Mouse (Mus musculus): ENCODE results near the gene Chst11. TPM values are rescaled to one million over a fixed set of nuclear protein-coding genes. Genes with fewer than 3 reads are reported as not detected.
A peak's percentile ranks its signal among the peaks of the same experiment; 100 is the strongest.

The Chst11 gene
- polyA plus RNA-seq, 1 experiment from 2014 or later: 0.98 TPM

GRCm38 (mm10) chr10:83152723-83153122 lies 167.4 kb downstream of the Chst11 start:
- H3K36me3 ChIP-seq (ENCODE audit: insufficient read depth, low read length): no peaks in the 10 kb centered on the region
- 74% methylated on average over 1 of the region's 1 CpGs for WGBS
- H3K4me2 ChIP-seq (replicated peaks; ENCODE audit: low read depth, low read length): no peak overlapping the region
- H3K4me3 ChIP-seq (ENCODE audit: low read depth, low read length): no peak overlapping the region
- no peak for TF ChIP-seq EP300 (IDR thresholded peaks at IDR 0.05)
- no peak for TF ChIP-seq CTCF (IDR thresholded peaks at IDR 0.05)
- H3K27me3 ChIP-seq (replicated peaks; ENCODE audit: insufficient read depth, low read length): no peaks in the 10 kb centered on the region
- no peak overlapping the region for H3K9ac ChIP-seq (replicated peaks; ENCODE audit: low read depth)
- H3K9me3 ChIP-seq (ENCODE audit: low read length): no peaks in the 10 kb centered on the region
- no peaks in the 10 kb centered on the region for H3K4me1 ChIP-seq (ENCODE audit: insufficient read depth, low read depth, low read length)
- ATAC-seq: no peak
- H3K27ac ChIP-seq (ENCODE audit: low read length): no peak overlapping the region
- no peak for DNase-seq (ENCODE audit: low spot score)

GRCm38 (mm10) chr10:83153374-83153773 lies 168.1 kb downstream of the Chst11 start:
- DNase-seq (ENCODE audit: low spot score) (no peak), ATAC-seq (no peak)
- TF ChIP-seq EP300 (IDR thresholded peaks at IDR 0.05) (no peak), CTCF (IDR thresholded peaks at IDR 0.05) (no peak)
- Histone ChIP-seq H3K4me2 (replicated peaks; ENCODE audit: low read depth, low read length) (no peak overlapping the region), H3K4me1 (ENCODE audit: insufficient read depth, low read depth, low read length) (no peaks in the 10 kb centered on the region), H3K4me3 (ENCODE audit: low read depth, low read length) (no peak overlapping the region), H3K27ac (ENCODE audit: low read length) (no peak overlapping the region), H3K36me3 (ENCODE audit: insufficient read depth, low read length) (no peaks in the 10 kb centered on the region), H3K9ac (replicated peaks; ENCODE audit: low read depth) (no peak overlapping the region), H3K27me3 (replicated peaks; ENCODE audit: insufficient read depth, low read length) (no peaks in the 10 kb centered on the region), H3K9me3 (ENCODE audit: low read length) (no peaks in the 10 kb centered on the region)
- WGBS: 83% methylated on average over 5 of the region's 5 CpGs

- Histone ChIP-seq H3K27ac (ENCODE audit: low read length) (no peak overlapping the region), H3K9me3 (ENCODE audit: low read length) (no peaks in the 10 kb centered on the region), H3K36me3 (ENCODE audit: insufficient read depth, low read length) (no peaks in the 10 kb centered on the region), H3K4me1 (ENCODE audit: insufficient read depth, low read depth, low read length) (no peaks in the 10 kb centered on the region), H3K9ac (replicated peaks; ENCODE audit: low read depth) (no peak overlapping the region), H3K4me3 (ENCODE audit: low read depth, low read length) (no peak overlapping the region), H3K4me2 (replicated peaks; ENCODE audit: low read depth, low read length) (no peak overlapping the region), H3K27me3 (replicated peaks; ENCODE audit: insufficient read depth, low read length) (no peaks in the 10 kb centered on the region)
- TF ChIP-seq EP300 (IDR thresholded peaks at IDR 0.05): no peak
- no peak for TF ChIP-seq CTCF (IDR thresholded peaks at IDR 0.05)
- DNase-seq (ENCODE audit: low spot score) (peak; percentile 54), ATAC-seq (peak; percentile 25; the same call in 1 of the 2 replicates)
- 43% methylated on average over 9 of the region's 9 CpGs for WGBS
These were observed 168.6 kb downstream of the Chst11 start for GRCm38 (mm10) chr10:83153887-83154286.

GRCm38 (mm10) chr10:83157289-83157688 lies 172.0 kb downstream of the Chst11 start:
- ATAC-seq: no peak
- Histone ChIP-seq H3K4me3 (ENCODE audit: low read depth, low read length) (no peak overlapping the region), H3K27ac (ENCODE audit: low read length) (no peak overlapping the region), H3K27me3 (replicated peaks; ENCODE audit: insufficient read depth, low read length) (no peaks in the 10 kb centered on the region), H3K9ac (replicated peaks; ENCODE audit: low read depth) (no peak overlapping the region), H3K36me3 (ENCODE audit: insufficient read depth, low read length) (no peaks in the 10 kb centered on the region), H3K4me1 (ENCODE audit: insufficient read depth, low read depth, low read length) (no peaks in the 10 kb centered on the region), H3K4me2 (replicated peaks; ENCODE audit: low read depth, low read length) (no peak overlapping the region), H3K9me3 (ENCODE audit: low read length) (no peaks in the 10 kb centered on the region)
- no peak for DNase-seq (ENCODE audit: low spot score)
- 55% methylated on average over 5 of the region's 5 CpGs for WGBS
- TF ChIP-seq EP300 (IDR thresholded peaks at IDR 0.05) (no peak), CTCF (IDR thresholded peaks at IDR 0.05) (no peak)

- H3K4me2 ChIP-seq (replicated peaks; ENCODE audit: low read depth, low read length): no peak overlapping the region
- ATAC-seq: no peak
- WGBS: 76% methylated on average over 8 of the region's 8 CpGs
These were observed 173.0 kb downstream of the Chst11 start for GRCm38 (mm10) chr10:83158322-83158721.

GRCm38 (mm10) chr10:83159229-83159628 lies 173.9 kb downstream of the Chst11 start:
- Histone ChIP-seq H3K9ac (replicated peaks; ENCODE audit: low read depth) (no peak overlapping the region), H3K27ac (ENCODE audit: low read length) (no peak overlapping the region), H3K36me3 (ENCODE audit: insufficient read depth, low read length) (no peaks in the 10 kb centered on the region), H3K27me3 (replicated peaks; ENCODE audit: insufficient read depth, low read length) (no peaks in the 10 kb centered on the region), H3K4me1 (ENCODE audit: insufficient read depth, low read depth, low read length) (no peaks in the 10 kb centered on the region), H3K4me2 (replicated peaks; ENCODE audit: low read depth, low read length) (no peak overlapping the region), H3K9me3 (ENCODE audit: low read length) (no peaks in the 10 kb centered on the region), H3K4me3 (ENCODE audit: low read depth, low read length) (no peak overlapping the region)
- ATAC-seq: no peak
- no peak for TF ChIP-seq EP300 (IDR thresholded peaks at IDR 0.05)
- TF ChIP-seq CTCF (IDR thresholded peaks at IDR 0.05): no peak
- DNase-seq (ENCODE audit: low spot score): no peak
- WGBS: 89% methylated on average over 8 of the region's 8 CpGs

More at GRCm38 (mm10) chr10:83158322-83158721, 173.0 kb downstream of the Chst11 start:
- no peaks in the 10 kb centered on the region for H3K9me3 ChIP-seq (ENCODE audit: low read length)
- TF ChIP-seq CTCF (IDR thresholded peaks at IDR 0.05): no peak
- no peak for TF ChIP-seq EP300 (IDR thresholded peaks at IDR 0.05)
- H3K4me3 ChIP-seq (ENCODE audit: low read depth, low read length): no peak overlapping the region
- no peak overlapping the region for H3K27ac ChIP-seq (ENCODE audit: low read length)
- no peaks in the 10 kb centered on the region for H3K27me3 ChIP-seq (replicated peaks; ENCODE audit: insufficient read depth, low read length)
- DNase-seq (ENCODE audit: low spot score): no peak
- no peak overlapping the region for H3K9ac ChIP-seq (replicated peaks; ENCODE audit: low read depth)
- no peaks in the 10 kb centered on the region for H3K4me1 ChIP-seq (ENCODE audit: insufficient read depth, low read depth, low read length)
- H3K36me3 ChIP-seq (ENCODE audit: insufficient read depth, low read length): no peaks in the 10 kb centered on the region

Data from lung, postnatal 0 days (tissue).